Mouse (Mus musculus) granulocyte monocyte progenitor cell, adult 5-6 weeks (primary cell): Measurements from ENCODE around the gene D930020B18Rik. TPM values are rescaled to one million over a fixed set of nuclear protein-coding genes. Genes with fewer than 3 reads are reported as not detected.

Experiments
- ATAC-seq: replicated peaks from 2 replicates; pipeline ENCODE4 v1.8.0; 2016; ENCODE audit warnings: mild to moderate bottlenecking, moderate TSS enrichment, inconsistent platforms; ENCODE audit not compliant: poor library complexity, severe bottlenecking
- total RNA-seq, 2 experiments: library from RNA; stranded (forward) in 1 of 2; stranded (reverse) in 1 of 2; fragments of 200-712, 200-1000 nt in 1 of 2; fragments of >200 nt in 1 of 2; fragmentation: Nextera tagmentation in 1 of 2; gene quantifications; 2 replicates each; pipeline ENCODE4 v1.2.3; 2014 to 2017

Gene D930020B18Rik
- total RNA-seq, 2 experiments from 2014 or later, result 2.5 TPM; not detected in 1

DNA sequence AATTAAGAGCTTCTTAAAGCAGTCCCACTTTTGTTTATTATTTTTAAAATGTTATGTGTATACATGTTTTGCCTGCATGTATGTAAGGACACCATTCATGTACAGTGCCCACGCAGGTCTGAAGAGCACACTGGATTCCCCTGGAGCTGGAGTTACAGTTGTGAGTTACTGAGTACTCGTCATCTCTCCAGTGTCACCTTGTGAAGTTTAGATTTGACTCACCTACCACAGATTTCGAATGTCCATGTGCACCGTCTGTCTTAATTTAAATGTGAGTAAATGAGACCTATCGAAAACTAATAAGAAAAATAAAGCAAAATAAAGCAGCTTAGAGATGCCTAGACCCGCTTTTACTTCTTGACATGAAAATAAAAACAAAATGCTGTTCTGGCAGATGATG is 5.1 kb upstream of the D930020B18Rik start:
- ATAC-seq, result no peak

- ATAC-seq, result no peak
These were observed 1.8 kb upstream of the D930020B18Rik start for GRCm38 (mm10) chr10:121639573-121639972.

GRCm38 (mm10) chr10:121640150-121640930 is 1.0 kb upstream of the D930020B18Rik start:
- ATAC-seq, result peak; percentile 61

GRCm38 (mm10) chr10:121640944-121641271 is 480 bp upstream of the D930020B18Rik start:
- peak; percentile 57 for ATAC-seq

- ATAC-seq, result no peak
These were observed 913 bp downstream of the D930020B18Rik start for GRCm38 (mm10) chr10:121642054-121642947.

GRCm38 (mm10) chr10:121646294-121646693 is 4.9 kb downstream of the D930020B18Rik start:
- no peak for ATAC-seq

GRCm38 (mm10) chr10:121653079-121653478 is 11.7 kb downstream of the D930020B18Rik start:
- no peak for ATAC-seq

- no peak for ATAC-seq
These were observed 14.5 kb downstream of the D930020B18Rik start for GRCm38 (mm10) chr10:121655907-121656306.

GRCm38 (mm10) chr10:121662711-121663110 is 21.3 kb downstream of the D930020B18Rik start:
- ATAC-seq, result no peak

DNA sequence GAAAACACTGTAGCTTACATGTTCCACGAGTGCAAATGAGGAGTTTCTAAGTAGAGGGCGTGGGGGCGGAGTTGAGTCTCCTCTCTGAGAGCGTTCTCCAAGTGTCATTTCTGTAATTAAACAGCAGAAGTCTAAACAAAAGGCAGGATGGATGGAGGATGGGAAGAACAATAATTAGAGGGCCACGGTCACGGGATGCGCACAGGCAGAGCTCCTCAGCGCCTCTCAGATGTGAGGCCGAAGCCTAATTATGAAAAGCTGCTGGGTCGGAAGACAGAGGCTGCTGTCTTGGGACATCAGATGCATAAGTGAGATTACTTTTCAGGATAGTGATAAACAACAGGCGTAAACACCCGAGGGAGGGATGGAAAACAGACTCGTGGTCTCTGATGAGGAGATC is 22.2 kb downstream of the D930020B18Rik start:
- no peak for ATAC-seq

DNA sequence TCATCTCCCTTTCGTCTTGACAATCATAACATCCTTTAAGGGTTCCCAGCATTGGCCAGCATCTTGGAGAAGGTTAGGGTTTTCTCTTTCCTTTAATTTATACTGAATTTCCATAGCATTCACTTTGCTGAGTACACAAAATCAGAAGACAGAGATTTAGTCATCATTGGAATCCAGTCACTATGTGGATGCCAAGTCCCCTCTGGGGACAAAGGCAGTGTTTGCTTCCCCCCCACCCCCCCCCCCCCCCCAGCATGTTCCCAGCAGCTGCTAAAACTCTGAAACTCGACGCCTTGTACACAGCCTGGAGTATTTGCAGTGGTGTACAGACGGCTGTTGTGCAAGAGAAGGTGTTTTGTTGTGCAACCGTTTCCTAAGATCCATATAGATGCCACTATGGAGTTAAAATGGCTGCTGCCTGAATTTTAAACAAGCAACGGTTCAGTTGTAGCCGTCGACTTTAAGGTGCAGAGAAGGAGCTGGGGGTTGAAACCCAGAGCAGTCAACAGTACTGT is 24.3 kb downstream of the D930020B18Rik start:
- no peak for ATAC-seq

- no peak for ATAC-seq
These were observed 27.7 kb downstream of the D930020B18Rik start for GRCm38 (mm10) chr10:121669103-121669502.

- ATAC-seq, result no peak
These were observed 35.6 kb downstream of the D930020B18Rik start for GRCm38 (mm10) chr10:121677019-121677418.

DNA sequence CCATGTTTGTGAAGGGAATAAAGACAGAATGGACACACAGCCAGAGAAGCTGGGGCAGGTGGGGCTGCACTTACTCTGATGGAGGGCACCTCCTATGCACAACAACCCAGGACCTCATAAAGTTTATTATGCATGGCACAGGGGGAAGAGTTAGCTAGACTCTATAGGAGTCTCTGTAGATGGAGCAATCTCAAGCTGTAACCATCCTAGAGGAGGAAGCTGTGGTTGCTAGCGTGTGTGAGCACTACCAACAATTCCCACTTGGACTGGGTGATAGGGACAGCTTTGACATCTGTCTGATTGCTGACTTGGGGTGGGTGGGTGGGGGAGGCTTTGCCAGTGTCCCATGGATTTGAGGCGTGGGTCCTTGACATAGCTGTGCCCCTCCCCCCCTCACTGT is 39.5 kb downstream of the D930020B18Rik start:
- peak; percentile 75 for ATAC-seq

- peak; percentile 82 for ATAC-seq
These were observed 41.2 kb downstream of the D930020B18Rik start for GRCm38 (mm10) chr10:121682539-121682938.

- no peak for ATAC-seq
These were observed 44.8 kb downstream of the D930020B18Rik start for GRCm38 (mm10) chr10:121686153-121686660.

DNA sequence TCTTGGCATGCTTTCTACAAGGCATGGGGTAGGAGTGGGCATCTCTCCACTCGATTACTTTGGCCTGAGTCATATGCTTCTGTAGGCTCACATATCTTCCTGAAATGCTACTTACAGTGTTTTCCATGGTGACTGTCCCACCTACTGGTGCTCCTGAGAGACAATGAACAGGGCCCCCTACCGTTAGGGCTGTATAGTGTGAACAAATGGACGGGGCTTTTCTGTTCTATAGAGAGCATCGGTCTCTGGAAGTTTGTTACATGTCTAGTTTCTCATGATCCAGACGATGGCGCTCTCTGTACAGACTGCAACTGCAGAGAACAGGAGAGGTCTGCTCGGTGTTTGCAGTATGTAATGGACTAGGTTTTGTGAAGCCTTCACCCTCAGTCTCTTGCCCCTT is 46.1 kb downstream of the D930020B18Rik start:
- ATAC-seq, result no peak

DNA sequence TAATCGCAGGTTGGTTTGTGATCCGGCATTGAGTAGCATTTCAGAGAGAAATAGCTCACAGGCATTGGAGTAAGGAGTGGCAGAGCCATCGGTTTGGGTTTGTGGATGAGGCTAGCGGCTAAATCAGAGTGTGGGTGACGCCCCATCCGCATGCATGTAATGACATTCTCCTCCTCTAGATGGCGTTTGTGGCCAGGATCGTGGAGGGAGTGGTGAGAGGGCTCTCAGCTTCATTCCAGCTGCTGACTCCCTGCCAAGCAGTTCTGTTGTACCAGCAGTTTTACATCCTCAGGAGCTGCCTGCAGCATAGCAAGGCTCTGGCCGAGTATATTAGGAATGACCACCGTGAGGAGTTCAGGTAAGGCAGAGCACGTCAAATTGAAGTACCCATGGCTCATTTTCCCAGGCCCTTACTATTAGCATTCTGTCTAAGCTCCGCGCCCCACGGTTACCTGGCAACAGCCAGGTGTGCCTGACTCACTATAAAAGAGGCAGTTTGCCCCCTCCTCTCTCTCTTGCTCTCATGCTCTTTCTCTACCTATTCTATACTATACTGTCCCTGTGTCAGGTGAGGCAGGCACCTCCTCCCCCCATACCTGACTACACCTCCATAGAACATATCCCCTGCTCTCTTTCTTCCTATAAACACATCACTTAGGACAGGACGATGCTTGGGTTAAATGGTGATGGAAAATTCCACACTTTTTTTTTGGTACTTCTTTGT is 48.4 kb downstream of the D930020B18Rik start:
- peak; percentile 87 for ATAC-seq

- peak; percentile 37 for ATAC-seq
These were observed 51.7 kb downstream of the D930020B18Rik start for GRCm38 (mm10) chr10:121692944-121693579.

- ATAC-seq, result no peak
These were observed 53.2 kb downstream of the D930020B18Rik start for GRCm38 (mm10) chr10:121694567-121694966.
